Mouse (Mus musculus): ENCODE measurements around the gene Mdh1b.

Gene Mdh1b

GRCm38 (mm10) chr1:63730240-63730771, at the start of gene Mdh1b, which contains the start of gene Fastkd2:
Gene Mdh1b, minus strand, starts transcription at chr1:63730318.
Gene Fastkd2, plus strand, starts transcription at chr1:63730614.
- Histone ChIP-seq H3K36me3 (ENCODE audit: control insufficient read depth, insufficient read depth, low read length, poor library complexity, severe bottlenecking) (no peaks in the 10 kb centered on the region), H3K27me3 (ENCODE audit: control insufficient read depth, insufficient read depth, low read length, poor library complexity, severe bottlenecking) (no peaks in the 10 kb centered on the region; the same call in 1 of the 2 replicates)
- DNase-seq (ENCODE audit: low read depth, low spot score) = peak; percentile 94

DNA sequence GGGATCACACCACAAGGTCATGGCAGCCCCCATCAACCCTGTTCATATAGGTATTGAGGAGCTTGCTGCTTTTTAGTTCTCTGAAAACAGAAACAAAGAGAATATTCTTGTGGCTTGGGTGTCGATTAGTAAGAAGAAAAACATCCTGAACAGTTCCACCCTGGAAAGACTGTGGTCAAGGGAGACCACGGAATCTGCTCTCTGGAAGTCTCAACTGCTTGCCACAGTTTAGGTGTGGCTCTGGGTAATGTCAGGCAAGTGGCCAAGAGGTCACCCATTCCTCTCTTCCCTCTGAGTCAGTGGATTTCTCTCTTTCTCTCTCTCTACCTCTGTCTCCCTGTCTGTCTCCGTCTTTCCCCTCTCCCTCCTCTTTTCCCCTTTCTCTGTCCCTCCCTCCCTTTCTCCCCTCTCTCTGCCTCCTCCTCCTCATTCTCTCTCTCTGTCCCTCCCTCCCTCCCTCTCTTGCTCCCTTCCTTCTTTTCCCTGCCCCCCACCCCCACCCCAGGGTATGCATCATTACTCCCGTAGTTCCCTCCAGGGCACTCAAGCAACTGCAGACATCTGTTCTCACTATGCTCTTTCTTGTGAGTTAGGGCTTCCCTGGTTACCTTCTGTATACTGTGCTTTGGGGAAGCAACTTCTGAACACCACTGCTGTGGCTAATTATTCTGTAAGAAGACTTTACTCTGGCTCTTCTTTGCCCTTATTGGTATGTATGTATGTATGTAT, 46.9 kb upstream of the Mdh1b start:
- Histone ChIP-seq H3K36me3 (ENCODE audit: control insufficient read depth, insufficient read depth, low read length, poor library complexity, severe bottlenecking) (no peaks in the 10 kb centered on the region), H3K27me3 (ENCODE audit: control insufficient read depth, insufficient read depth, low read length, poor library complexity, severe bottlenecking) (no peaks in the 10 kb centered on the region)
- DNase-seq (ENCODE audit: low read depth, low spot score) = no peak

- Histone ChIP-seq H3K27me3 (ENCODE audit: control insufficient read depth, insufficient read depth, low read length, poor library complexity, severe bottlenecking) (no peaks in the 10 kb centered on the region), H3K36me3 (ENCODE audit: control insufficient read depth, insufficient read depth, low read length, poor library complexity, severe bottlenecking) (no peaks in the 10 kb centered on the region)
- no peak for DNase-seq (ENCODE audit: low read depth, low spot score)
These were observed 46.3 kb upstream of the Mdh1b start for GRCm38 (mm10) chr1:63776396-63776795.

- no peak for DNase-seq (ENCODE audit: low read depth, low spot score)
- no peaks in the 10 kb centered on the region for H3K36me3 ChIP-seq (ENCODE audit: control insufficient read depth, insufficient read depth, low read length, poor library complexity, severe bottlenecking)
- no peaks in the 10 kb centered on the region for H3K27me3 ChIP-seq (ENCODE audit: control insufficient read depth, insufficient read depth, low read length, poor library complexity, severe bottlenecking)
These were observed 40.2 kb upstream of the Mdh1b start for GRCm38 (mm10) chr1:63770309-63770708.

DNA sequence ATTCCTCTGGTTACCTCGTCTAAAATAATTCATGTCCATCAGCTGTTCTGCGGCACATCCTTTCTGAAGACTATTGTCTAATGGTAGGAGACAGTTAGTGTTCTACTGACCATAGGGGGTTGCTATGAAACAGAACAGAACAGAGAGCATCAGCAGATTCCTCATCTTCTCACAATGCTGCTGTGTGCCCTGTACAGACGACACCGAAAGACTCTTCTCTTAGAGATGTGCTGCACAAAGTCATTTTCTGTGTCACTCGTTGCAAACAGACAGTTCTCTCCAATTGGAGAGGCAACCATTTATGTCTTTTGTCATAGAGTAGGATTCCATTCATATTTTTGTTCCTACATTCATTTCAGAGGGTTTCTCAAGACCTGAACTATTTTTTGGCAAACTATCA, 39.0 kb upstream of the Mdh1b start, which contains the start of gene 4933402D24Rik:
Gene 4933402D24Rik (minus strand): TSS at position 101 of the 400 bp plus-strand sequence.
- Histone ChIP-seq H3K27me3 (ENCODE audit: control insufficient read depth, insufficient read depth, low read length, poor library complexity, severe bottlenecking) (no peaks in the 10 kb centered on the region), H3K36me3 (ENCODE audit: control insufficient read depth, insufficient read depth, low read length, poor library complexity, severe bottlenecking) (no peaks in the 10 kb centered on the region)
- DNase-seq (ENCODE audit: low read depth, low spot score) = no peak

DNA sequence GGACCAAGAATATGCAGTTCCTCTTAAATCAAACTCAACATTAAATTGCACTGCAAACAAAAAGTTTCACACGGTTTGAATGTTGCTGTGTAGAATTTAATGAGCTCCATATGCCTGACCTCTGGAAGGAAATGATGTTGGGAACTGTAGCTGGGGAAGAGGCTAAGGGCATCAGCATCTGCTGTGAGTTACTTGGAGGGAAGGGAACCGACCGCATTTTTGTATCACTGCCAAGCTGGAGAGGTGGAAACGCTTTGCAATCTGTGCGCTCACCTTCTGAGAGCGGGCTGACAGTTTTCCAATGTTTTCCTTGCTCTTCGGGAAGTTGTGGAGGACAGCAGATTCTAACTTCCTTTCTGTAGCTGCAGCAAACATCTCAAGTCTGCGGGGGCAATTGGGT, 38.0 kb upstream of the Mdh1b start:
- no peaks in the 10 kb centered on the region for H3K27me3 ChIP-seq (ENCODE audit: control insufficient read depth, insufficient read depth, low read length, poor library complexity, severe bottlenecking)
- DNase-seq (ENCODE audit: low read depth, low spot score) = no peak
- no peaks in the 10 kb centered on the region for H3K36me3 ChIP-seq (ENCODE audit: control insufficient read depth, insufficient read depth, low read length, poor library complexity, severe bottlenecking)

DNA sequence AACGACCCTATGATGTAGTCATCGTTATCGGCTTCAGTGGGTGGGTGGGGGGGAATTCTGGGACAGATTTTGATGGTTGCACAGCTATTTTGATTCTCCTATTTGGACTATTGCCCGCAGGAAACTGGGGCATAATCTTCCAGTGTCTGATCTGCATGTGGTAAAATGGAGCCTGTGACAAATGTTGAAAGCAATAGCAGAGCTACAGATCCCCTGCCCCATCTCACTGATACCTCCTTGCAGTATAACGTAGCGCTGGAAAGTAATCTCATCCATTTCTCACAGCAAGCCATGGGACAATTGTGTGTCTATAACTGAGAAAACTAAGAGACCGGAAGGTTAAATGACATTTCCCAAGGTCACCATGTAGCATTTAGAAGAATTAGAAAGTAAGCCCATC, 34.3 kb upstream of the Mdh1b start:
- Histone ChIP-seq H3K36me3 (ENCODE audit: control insufficient read depth, insufficient read depth, low read length, poor library complexity, severe bottlenecking) (no peaks in the 10 kb centered on the region), H3K27me3 (ENCODE audit: control insufficient read depth, insufficient read depth, low read length, poor library complexity, severe bottlenecking) (no peaks in the 10 kb centered on the region)
- DNase-seq (ENCODE audit: low read depth, low spot score) = no peak

- Histone ChIP-seq H3K27me3 (ENCODE audit: control insufficient read depth, insufficient read depth, low read length, poor library complexity, severe bottlenecking) (no peaks in the 10 kb centered on the region), H3K36me3 (ENCODE audit: control insufficient read depth, insufficient read depth, low read length, poor library complexity, severe bottlenecking) (no peaks in the 10 kb centered on the region)
- no peak for DNase-seq (ENCODE audit: low read depth, low spot score)
These were observed 33.8 kb upstream of the Mdh1b start for GRCm38 (mm10) chr1:63763881-63764386.

- no peaks in the 10 kb centered on the region for H3K27me3 ChIP-seq (ENCODE audit: control insufficient read depth, insufficient read depth, low read length, poor library complexity, severe bottlenecking)
- no peaks in the 10 kb centered on the region for H3K36me3 ChIP-seq (ENCODE audit: control insufficient read depth, insufficient read depth, low read length, poor library complexity, severe bottlenecking)
- DNase-seq (ENCODE audit: low read depth, low spot score) = peak; percentile 35
These were observed 33.1 kb upstream of the Mdh1b start for GRCm38 (mm10) chr1:63763212-63763694.

DNA sequence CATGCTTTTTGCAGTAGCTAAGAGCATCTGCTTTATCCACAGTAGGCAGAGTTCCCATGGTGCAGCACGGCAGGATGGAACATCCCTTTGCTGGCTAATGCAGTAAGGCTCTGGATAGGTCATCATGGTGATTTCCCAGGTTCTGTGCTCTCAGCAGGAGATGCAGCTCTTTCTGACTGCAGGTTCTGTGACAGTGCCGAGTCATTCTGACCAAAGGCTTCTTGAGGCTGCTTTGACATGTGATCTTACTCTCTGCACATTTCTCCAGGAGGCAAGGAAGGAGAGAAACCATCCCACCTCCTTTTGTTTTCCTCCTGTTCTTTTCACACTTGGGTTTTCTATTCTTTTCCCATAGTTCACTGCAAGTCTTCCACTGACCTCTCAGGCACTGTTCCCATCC, 25.9 kb upstream of the Mdh1b start:
- DNase-seq (ENCODE audit: low read depth, low spot score) = no peak
- H3K27me3 ChIP-seq (ENCODE audit: control insufficient read depth, insufficient read depth, low read length, poor library complexity, severe bottlenecking) = no peaks in the 10 kb centered on the region

GRCm38 (mm10) chr1:63729796-63730195, 322 bp downstream of the Mdh1b start:
- no peaks in the 10 kb centered on the region for H3K36me3 ChIP-seq (ENCODE audit: control insufficient read depth, insufficient read depth, low read length, poor library complexity, severe bottlenecking)
- no peaks in the 10 kb centered on the region; the same call in 1 of the 2 replicates for H3K27me3 ChIP-seq (ENCODE audit: control insufficient read depth, insufficient read depth, low read length, poor library complexity, severe bottlenecking)
- DNase-seq (ENCODE audit: low read depth, low spot score) = no peak

More for the DNA sequence above, 25.9 kb upstream of the Mdh1b start:
- no peaks in the 10 kb centered on the region for H3K36me3 ChIP-seq (ENCODE audit: control insufficient read depth, insufficient read depth, low read length, poor library complexity, severe bottlenecking)

GRCm38 (mm10) chr1:63720161-63720560, 10.0 kb downstream of the Mdh1b start:
- Histone ChIP-seq H3K27me3 (ENCODE audit: control insufficient read depth, insufficient read depth, low read length, poor library complexity, severe bottlenecking) (no peaks in the 10 kb centered on the region), H3K36me3 (ENCODE audit: control insufficient read depth, insufficient read depth, low read length, poor library complexity, severe bottlenecking) (no peaks in the 10 kb centered on the region)
- DNase-seq (ENCODE audit: low read depth, low spot score) = no peak

DNA sequence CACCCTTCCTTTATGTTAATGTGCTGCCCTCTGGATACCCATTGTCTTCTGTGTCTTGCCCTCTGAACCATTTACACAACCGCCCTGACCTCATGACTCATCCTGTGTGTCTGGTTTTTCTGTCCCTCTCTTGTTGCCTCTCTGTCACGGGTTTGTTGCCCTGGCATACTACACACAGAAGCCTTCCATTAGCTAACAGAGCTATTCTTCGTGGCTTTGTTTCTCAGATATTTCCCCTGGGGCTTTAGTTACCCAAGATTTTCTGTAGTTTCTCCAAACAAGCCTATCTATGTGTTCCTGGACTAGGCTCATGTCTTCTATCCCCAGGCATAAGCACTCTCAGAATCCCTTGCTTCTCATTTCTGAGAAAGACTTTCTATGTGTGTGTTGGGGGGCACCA, 21.2 kb downstream of the Mdh1b start:
- H3K36me3 ChIP-seq (ENCODE audit: control insufficient read depth, insufficient read depth, low read length, poor library complexity, severe bottlenecking) = no peaks in the 10 kb centered on the region
- DNase-seq (ENCODE audit: low read depth, low spot score) = no peak

GRCm38 (mm10) chr1:63705733-63706132, 24.4 kb downstream of the Mdh1b start:
- no peak for DNase-seq (ENCODE audit: low read depth, low spot score)
- Histone ChIP-seq H3K36me3 (ENCODE audit: control insufficient read depth, insufficient read depth, low read length, poor library complexity, severe bottlenecking) (no peaks in the 10 kb centered on the region), H3K27me3 (ENCODE audit: control insufficient read depth, insufficient read depth, low read length, poor library complexity, severe bottlenecking) (peaks cover 3% of the 10 kb centered on the region; the same call in 1 of the 2 replicates)

More for the DNA sequence above, 21.2 kb downstream of the Mdh1b start:
- H3K27me3 ChIP-seq (ENCODE audit: control insufficient read depth, insufficient read depth, low read length, poor library complexity, severe bottlenecking) = peaks cover 3% of the 10 kb centered on the region; the same call in 1 of the 2 replicates

DNA sequence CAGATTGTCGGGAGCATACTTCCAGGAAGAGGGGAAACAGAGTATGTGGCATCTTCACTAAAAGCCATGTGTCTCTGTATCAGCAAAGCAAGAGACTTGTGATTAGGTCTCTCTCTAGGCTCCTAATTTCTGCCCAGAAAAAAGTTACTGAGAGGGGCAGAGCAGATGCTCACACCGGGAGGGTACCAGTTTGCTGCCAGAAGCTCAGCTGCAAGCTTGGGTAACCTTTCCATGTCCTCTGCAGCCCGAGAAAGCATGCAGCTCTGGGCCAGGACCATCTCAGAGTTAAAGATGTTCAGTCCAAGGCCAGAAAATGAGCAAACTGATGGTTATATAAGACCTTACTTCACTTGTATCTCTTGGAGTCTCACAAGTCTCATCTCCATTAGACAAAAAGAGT, 33.3 kb downstream of the Mdh1b start:
- no peak for DNase-seq (ENCODE audit: low read depth, low spot score)
- Histone ChIP-seq H3K36me3 (ENCODE audit: control insufficient read depth, insufficient read depth, low read length, poor library complexity, severe bottlenecking) (no peaks in the 10 kb centered on the region), H3K27me3 (ENCODE audit: control insufficient read depth, insufficient read depth, low read length, poor library complexity, severe bottlenecking) (no peaks in the 10 kb centered on the region)

Measured in splenic B cell, adult 2 months (primary cell).